Mouse (Mus musculus): ENCODE data around the gene Sh3glb1.

- TF ChIP-seq CTCF (IDR thresholded peaks at IDR 0.05; ENCODE audit: borderline replicate concordance, insufficient read depth, low read length) (no peak), POLR2A (IDR thresholded peaks at IDR 0.05; ENCODE audit: low read depth, low read length) (no peak)
Measured at GRCm38 (mm10) chr3:144761454-144761853, 41.3 kb upstream of the Sh3glb1 start.

Data from embryonic fibroblast, embryonic 13.5 days (primary cell).